Mouse (Mus musculus) hindbrain, embryonic 13.5 days (tissue): ENCODE measurements around the gene Tnni1. TPM values are rescaled to one million over a fixed set of nuclear protein-coding genes. Genes with fewer than 3 reads are reported as not detected.
A peak's percentile ranks its signal among the peaks of the same experiment; 100 is the strongest.

Experiments used
- ATAC-seq: fragments of 200-750 bp; cut with Nextera tagmentation; 2 replicates; pipeline ENCODE4 v1.8.0; 2017; ENCODE audit warnings: moderate TSS enrichment; ENCODE audit not compliant: low FRiP score
- H3K27ac ChIP-seq: fragments of 300-500 bp; sonication (generic); 2 replicates; pipeline ENCODE4 v1.5.1; 2015; ENCODE audit warnings: inconsistent platforms, mild to moderate bottlenecking, moderate library complexity
- H3K27me3 ChIP-seq: fragments of 300-500 bp; sonication (generic); 2 replicates; pipeline ENCODE4 v1.6.1; 2015; ENCODE audit warnings: mild to moderate bottlenecking, inconsistent platforms
- H3K36me3 ChIP-seq: fragments of 300-500 bp; sonication (generic); 2 replicates; pipeline ENCODE4 v1.6.1; 2015; ENCODE audit warnings: mild to moderate bottlenecking, inconsistent platforms
- H3K4me1 ChIP-seq: fragments of 300-500 bp; sonication (generic); replicated peaks from 2 replicates; pipeline ENCODE4 v1.6.1; 2015; ENCODE audit warnings: inconsistent platforms
- H3K4me2 ChIP-seq: fragments of 300-500 bp; sonication (generic); 2 replicates; pipeline ENCODE4 v1.6.1; 2015; ENCODE audit warnings: inconsistent platforms, mild to moderate bottlenecking, moderate library complexity
- H3K4me3 ChIP-seq: fragments of 300-500 bp; sonication (generic); 2 replicates; pipeline ENCODE4 v1.5.1; 2015; ENCODE audit warnings: mild to moderate bottlenecking, inconsistent platforms
- H3K9ac ChIP-seq: fragments of 300-500 bp; sonication (generic); 2 replicates; pipeline ENCODE4 v1.6.1; 2015; ENCODE audit warnings: mild to moderate bottlenecking, inconsistent platforms
- H3K9me3 ChIP-seq: fragments of 300-500 bp; sonication (generic); 2 replicates; pipeline ENCODE4 v1.6.1; 2016; ENCODE audit warnings: inconsistent platforms
- WGBS: fragments of 180-500 bp; shearing (Covaris S2); methylation state at CpG from one replicate; pipeline ENCODE4 v1.1.7; 2015; 5-methylcytosine and 5-hydroxymethylcytosine counted together
- polyA plus RNA-seq: library from polyadenylated mRNA; unstranded; fragments of >200 nt; fragmentation: Nextera tagmentation; extraction: Ambion mirVana; gene quantifications from 2 replicates; pipeline ENCODE4 v1.2.1, GENCODE M21; 2015

Tnni1 gene
- polyA plus RNA-seq, 1 experiment from 2014 or later: 6.0 TPM

GRCm38 (mm10) chr1:135794216-135795134 lies 15.2 kb downstream of the Tnni1 start:
- no peaks in the 10 kb centered on the region for H3K9me3 ChIP-seq
- H3K4me3 ChIP-seq: peak overlapping the region; percentile 15; the same call in 1 of the 2 replicates
- peaks cover 37% of the 10 kb centered on the region for H3K27me3 ChIP-seq
- H3K4me2 ChIP-seq: peak overlapping the region; percentile 42; the same call in 1 of the 2 replicates
- no peak overlapping the region for H3K9ac ChIP-seq
- H3K4me1 ChIP-seq: peaks cover 18% of the 10 kb centered on the region
- no peak overlapping the region for H3K27ac ChIP-seq
- 40% methylated on average over 20 of the region's 20 CpGs for WGBS
- no peak for ATAC-seq
- no peaks in the 10 kb centered on the region for H3K36me3 ChIP-seq

- H3K9ac ChIP-seq: no peak overlapping the region
- no peak overlapping the region for H3K4me2 ChIP-seq
- WGBS: 89% methylated on average over 1 of the region's 1 CpGs
- no peaks in the 10 kb centered on the region for H3K36me3 ChIP-seq
- peaks cover 26% of the 10 kb centered on the region for H3K27me3 ChIP-seq
- H3K9me3 ChIP-seq: no peaks in the 10 kb centered on the region
- no peak overlapping the region for H3K4me3 ChIP-seq
- ATAC-seq: no peak
- H3K4me1 ChIP-seq: peaks cover 33% of the 10 kb centered on the region
- no peak overlapping the region for H3K27ac ChIP-seq
Observed at GRCm38 (mm10) chr1:135798492-135798891, 19.3 kb downstream of the Tnni1 start.

- H3K27me3 ChIP-seq: peaks cover 23% of the 10 kb centered on the region; the same call in 1 of the 2 replicates
- H3K9ac ChIP-seq: no peak overlapping the region
- no peak overlapping the region for H3K4me3 ChIP-seq
- H3K9me3 ChIP-seq: no peaks in the 10 kb centered on the region
- no peak overlapping the region for H3K4me2 ChIP-seq
- 70% methylated on average over 8 of the region's 8 CpGs for WGBS
- no peak overlapping the region for H3K27ac ChIP-seq
- H3K36me3 ChIP-seq: no peaks in the 10 kb centered on the region
- ATAC-seq: no peak
- H3K4me1 ChIP-seq: peaks cover 27% of the 10 kb centered on the region
Observed at GRCm38 (mm10) chr1:135799109-135799627, 19.9 kb downstream of the Tnni1 start.

GRCm38 (mm10) chr1:135800192-135800950 lies 21.1 kb downstream of the Tnni1 start:
- H3K9me3 ChIP-seq: no peaks in the 10 kb centered on the region
- H3K9ac ChIP-seq: no peak overlapping the region
- H3K4me2 ChIP-seq: no peak overlapping the region
- H3K27ac ChIP-seq: 0 out of 2 replicates have a peak overlapping the region, but pooled peaks have one; percentile 12
- H3K27me3 ChIP-seq: 0 out of 2 replicates have a peak, but pooled peaks cover 15% of the 10 kb centered on the region
- peak; percentile 62; the same call in 1 of the 2 replicates for ATAC-seq
- 46% methylated on average over 8 of the region's 8 CpGs for WGBS
- H3K4me3 ChIP-seq: no peak overlapping the region
- H3K36me3 ChIP-seq: no peaks in the 10 kb centered on the region
- peaks cover 17% of the 10 kb centered on the region for H3K4me1 ChIP-seq

- no peak overlapping the region for H3K27ac ChIP-seq
- no peaks in the 10 kb centered on the region for H3K4me1 ChIP-seq
- no peak overlapping the region for H3K4me3 ChIP-seq
- peaks cover 19% of the 10 kb centered on the region; the same call in 1 of the 2 replicates for H3K27me3 ChIP-seq
- H3K9me3 ChIP-seq: no peaks in the 10 kb centered on the region
- no peak overlapping the region for H3K4me2 ChIP-seq
- 63% methylated on average over 10 of the region's 10 CpGs for WGBS
- H3K36me3 ChIP-seq: no peaks in the 10 kb centered on the region
- ATAC-seq: no peak
- no peak overlapping the region for H3K9ac ChIP-seq
Observed at GRCm38 (mm10) chr1:135807546-135807945, 28.3 kb downstream of the Tnni1 start.

- H3K4me1 ChIP-seq: peaks cover 9% of the 10 kb centered on the region; the same call in 1 of the 2 replicates
- no peak overlapping the region for H3K4me3 ChIP-seq
- no peaks in the 10 kb centered on the region for H3K36me3 ChIP-seq
- H3K9me3 ChIP-seq: no peaks in the 10 kb centered on the region
- no peak overlapping the region for H3K9ac ChIP-seq
- peaks cover 16% of the 10 kb centered on the region; the same call in 1 of the 2 replicates for H3K27me3 ChIP-seq
- no peak overlapping the region for H3K4me2 ChIP-seq
- 88% methylated on average over 2 of the region's 2 CpGs for WGBS
- ATAC-seq: no peak
- H3K27ac ChIP-seq: no peak overlapping the region
Observed at GRCm38 (mm10) chr1:135810180-135810579, 30.9 kb downstream of the Tnni1 start.

GRCm38 (mm10) chr1:135811016-135811646 lies 31.9 kb downstream of the Tnni1 start:
- Histone ChIP-seq H3K9ac (no peak overlapping the region), H3K36me3 (no peaks in the 10 kb centered on the region), H3K9me3 (no peaks in the 10 kb centered on the region), H3K27me3 (peaks cover 18% of the 10 kb centered on the region), H3K27ac (no peak overlapping the region), H3K4me2 (no peak overlapping the region), H3K4me3 (no peak overlapping the region), H3K4me1 (peaks cover 9% of the 10 kb centered on the region; the same call in 1 of the 2 replicates)
- ATAC-seq: peak; percentile 50; the same call in 1 of the 2 replicates
- WGBS: 37% methylated on average over 7 of the region's 7 CpGs

- WGBS: 89% methylated on average over 3 of the region's 3 CpGs
- Histone ChIP-seq H3K27ac (no peak overlapping the region), H3K4me3 (no peak overlapping the region), H3K4me2 (no peak overlapping the region), H3K9ac (no peak overlapping the region), H3K36me3 (no peaks in the 10 kb centered on the region), H3K27me3 (peaks cover 29% of the 10 kb centered on the region), H3K4me1 (peaks cover 9% of the 10 kb centered on the region; the same call in 1 of the 2 replicates), H3K9me3 (no peaks in the 10 kb centered on the region)
- no peak for ATAC-seq
Observed at GRCm38 (mm10) chr1:135812205-135812604, 33.0 kb downstream of the Tnni1 start.

GRCm38 (mm10) chr1:135812618-135813017 lies 33.4 kb downstream of the Tnni1 start:
- Histone ChIP-seq H3K9me3 (no peaks in the 10 kb centered on the region), H3K36me3 (no peaks in the 10 kb centered on the region), H3K4me3 (no peak overlapping the region), H3K27me3 (peaks cover 33% of the 10 kb centered on the region), H3K4me1 (peaks cover 9% of the 10 kb centered on the region; the same call in 1 of the 2 replicates), H3K9ac (no peak overlapping the region), H3K4me2 (no peak overlapping the region), H3K27ac (no peak overlapping the region)
- 43% methylated on average over 2 of the region's 2 CpGs for WGBS
- ATAC-seq: no peak

GRCm38 (mm10) chr1:135813071-135813470 lies 33.8 kb downstream of the Tnni1 start:
- Histone ChIP-seq H3K27me3 (peaks cover 38% of the 10 kb centered on the region), H3K9me3 (no peaks in the 10 kb centered on the region), H3K4me2 (no peak overlapping the region), H3K4me1 (peaks cover 10% of the 10 kb centered on the region; the same call in 1 of the 2 replicates), H3K9ac (no peak overlapping the region), H3K36me3 (no peaks in the 10 kb centered on the region), H3K27ac (no peak overlapping the region), H3K4me3 (no peak overlapping the region)
- ATAC-seq: no peak
- WGBS: 62% methylated on average over 4 of the region's 4 CpGs

- peaks cover 46% of the 10 kb centered on the region for H3K27me3 ChIP-seq
- no peak overlapping the region for H3K9ac ChIP-seq
- WGBS: 82% methylated on average over 5 of the region's 5 CpGs
- peaks cover 17% of the 10 kb centered on the region for H3K4me1 ChIP-seq
- H3K9me3 ChIP-seq: no peaks in the 10 kb centered on the region
- no peak overlapping the region for H3K27ac ChIP-seq
- H3K36me3 ChIP-seq: no peaks in the 10 kb centered on the region
- H3K4me3 ChIP-seq: no peak overlapping the region
- H3K4me2 ChIP-seq: no peak overlapping the region
- no peak for ATAC-seq
Observed at GRCm38 (mm10) chr1:135813687-135814395, 34.6 kb downstream of the Tnni1 start.
